Mouse (Mus musculus): ENCODE measurements around the gene Wdr63. TPM values are rescaled to one million over a fixed set of nuclear protein-coding genes. Genes with fewer than 3 reads are reported as not detected.
A peak's percentile ranks its signal among the peaks of the same experiment; 100 is the strongest.

Gene Wdr63
- polyA plus RNA-seq, 1 experiment from 2014 or later: not detected

- 0 out of 2 replicates have a peak, but pooled peaks cover 5% of the 10 kb centered on the region for H3K27me3 ChIP-seq (ENCODE audit: low read depth, poor library complexity, severe bottlenecking)
- peaks cover 15% of the 10 kb centered on the region for H3K4me1 ChIP-seq
- DNase-seq (ENCODE audit: low spot score): no peak
- no peaks in the 10 kb centered on the region for H3K36me3 ChIP-seq
- H3K4me3 ChIP-seq: no peak overlapping the region
- 68% methylated on average over 11 of the region's 11 CpGs for WGBS
- no peak overlapping the region for H3K27ac ChIP-seq
- H3K9me3 ChIP-seq (replicated peaks): no peaks in the 10 kb centered on the region
These were observed 63.0 kb downstream of the Wdr63 start for GRCm38 (mm10) chr3:146044977-146045376.

- no peak overlapping the region for H3K27ac ChIP-seq
- 92% methylated on average over 11 of the region's 11 CpGs for WGBS
- no peak for DNase-seq (ENCODE audit: low spot score)
These were observed 66.5 kb downstream of the Wdr63 start for GRCm38 (mm10) chr3:146041382-146041781.

DNA sequence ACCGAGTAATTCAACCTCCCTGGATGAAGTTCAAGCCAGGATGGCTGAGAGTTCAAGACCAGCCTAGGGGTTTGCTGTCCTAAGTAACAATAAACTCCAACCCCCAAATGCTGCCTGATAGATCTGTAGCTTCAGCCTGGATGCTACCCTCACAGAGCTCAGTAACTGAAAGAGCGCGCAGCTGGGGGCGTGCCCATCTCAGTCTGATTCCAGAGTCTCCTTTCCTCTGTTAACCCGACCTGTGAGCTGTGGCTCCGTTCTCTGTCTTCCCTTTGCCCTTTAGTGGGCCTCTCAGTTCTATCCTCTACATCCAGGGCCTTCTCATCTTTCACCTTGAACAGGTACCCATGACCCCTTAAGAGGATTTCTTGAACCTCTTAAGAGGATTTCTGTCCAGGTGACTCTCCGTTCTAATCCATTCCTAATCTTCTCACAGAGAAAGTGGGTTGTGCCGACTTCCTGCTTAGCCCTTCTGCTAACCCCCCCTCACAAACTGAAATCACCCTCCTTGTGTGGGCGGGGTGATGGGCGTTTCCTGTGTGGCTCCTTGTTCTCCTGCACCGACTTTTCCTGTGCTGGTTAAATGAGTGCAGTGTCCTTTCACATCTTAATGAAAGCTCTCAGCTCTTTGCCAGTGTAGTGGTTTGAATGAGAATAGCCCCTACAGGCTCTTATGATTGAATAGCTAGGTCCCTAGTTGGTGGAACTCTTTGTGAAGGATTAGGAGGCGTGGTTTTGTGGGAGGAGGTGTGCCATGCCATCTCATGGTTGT lies 68.6 kb downstream of the Wdr63 start:
- WGBS: 79% methylated on average over 12 of the region's 12 CpGs
- Histone ChIP-seq H3K36me3 (no peaks in the 10 kb centered on the region), H3K9me3 (replicated peaks) (no peaks in the 10 kb centered on the region), H3K27me3 (ENCODE audit: low read depth, poor library complexity, severe bottlenecking) (0 out of 2 replicates have a peak, but pooled peaks cover 8% of the 10 kb centered on the region), H3K4me3 (no peak overlapping the region), H3K4me1 (peaks cover 5% of the 10 kb centered on the region), H3K27ac (no peak overlapping the region)
- no peak for DNase-seq (ENCODE audit: low spot score)

More at GRCm38 (mm10) chr3:146041382-146041781, 66.5 kb downstream of the Wdr63 start:
- H3K4me1 ChIP-seq: peaks cover 11% of the 10 kb centered on the region
- 0 out of 2 replicates have a peak, but pooled peaks cover 8% of the 10 kb centered on the region for H3K27me3 ChIP-seq (ENCODE audit: low read depth, poor library complexity, severe bottlenecking)
- H3K36me3 ChIP-seq: no peaks in the 10 kb centered on the region
- no peak overlapping the region for H3K4me3 ChIP-seq
- H3K9me3 ChIP-seq (replicated peaks): no peaks in the 10 kb centered on the region

GRCm38 (mm10) chr3:146037906-146038305 lies 70.0 kb downstream of the Wdr63 start:
- H3K4me3 ChIP-seq: no peak overlapping the region
- DNase-seq (ENCODE audit: low spot score): no peak
- peaks cover 5% of the 10 kb centered on the region for H3K4me1 ChIP-seq
- H3K27ac ChIP-seq: 0 out of 2 replicates have a peak overlapping the region, but pooled peaks have one; percentile 8
- H3K9me3 ChIP-seq (replicated peaks): no peaks in the 10 kb centered on the region
- 68% methylated on average over 15 of the region's 15 CpGs for WGBS
- H3K36me3 ChIP-seq: no peaks in the 10 kb centered on the region
- H3K27me3 ChIP-seq (ENCODE audit: low read depth, poor library complexity, severe bottlenecking): 0 out of 2 replicates have a peak, but pooled peaks cover 8% of the 10 kb centered on the region

- peaks cover 11% of the 10 kb centered on the region for H3K4me1 ChIP-seq
- no peak overlapping the region for H3K4me3 ChIP-seq
- 84% methylated on average over 5 of the region's 5 CpGs for WGBS
These were observed 75.0 kb downstream of the Wdr63 start for GRCm38 (mm10) chr3:146032976-146033375.

DNA sequence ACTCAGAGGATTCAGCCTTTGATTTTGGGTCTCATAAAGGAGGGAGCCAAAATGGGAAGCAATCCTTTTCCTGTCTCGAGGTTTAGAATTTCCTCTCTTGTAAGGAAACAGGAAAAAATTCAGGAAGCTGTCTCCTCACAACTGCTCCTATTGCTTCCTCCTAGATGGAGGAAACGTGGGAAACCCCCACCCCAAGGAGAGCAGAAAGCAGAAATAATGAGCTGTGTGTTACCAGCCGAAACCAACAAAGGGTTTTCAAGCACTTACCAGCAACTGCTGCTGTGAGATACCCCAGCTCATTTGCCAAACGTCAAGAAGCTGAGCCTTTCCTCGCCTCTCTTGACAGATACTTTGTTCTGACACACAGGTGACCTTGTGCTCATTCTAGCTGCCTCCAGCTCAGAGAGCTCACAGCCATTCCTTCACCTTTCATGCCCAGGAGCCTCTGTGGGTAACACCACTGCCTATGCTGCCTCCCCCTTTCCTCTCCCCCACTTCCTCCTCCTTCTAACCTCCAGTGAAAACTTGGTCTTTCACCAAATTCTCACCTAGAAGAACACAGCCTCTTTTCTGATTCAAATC lies 77.6 kb downstream of the Wdr63 start:
- Histone ChIP-seq H3K27ac (0 out of 2 replicates have a peak overlapping the region, but pooled peaks have one; percentile 26), H3K36me3 (no peaks in the 10 kb centered on the region), H3K4me3 (no peak overlapping the region), H3K4me1 (peaks cover 20% of the 10 kb centered on the region), H3K27me3 (ENCODE audit: low read depth, poor library complexity, severe bottlenecking) (no peaks in the 10 kb centered on the region), H3K9me3 (replicated peaks) (no peaks in the 10 kb centered on the region)
- WGBS: 30% methylated on average over 5 of the region's 5 CpGs
- DNase-seq (ENCODE audit: low spot score): no peak

More at GRCm38 (mm10) chr3:146032976-146033375, 75.0 kb downstream of the Wdr63 start:
- Histone ChIP-seq H3K27me3 (ENCODE audit: low read depth, poor library complexity, severe bottlenecking) (0 out of 2 replicates have a peak, but pooled peaks cover 1% of the 10 kb centered on the region), H3K9me3 (replicated peaks) (no peaks in the 10 kb centered on the region), H3K27ac (no peak overlapping the region), H3K36me3 (no peaks in the 10 kb centered on the region)
- no peak for DNase-seq (ENCODE audit: low spot score)

DNA sequence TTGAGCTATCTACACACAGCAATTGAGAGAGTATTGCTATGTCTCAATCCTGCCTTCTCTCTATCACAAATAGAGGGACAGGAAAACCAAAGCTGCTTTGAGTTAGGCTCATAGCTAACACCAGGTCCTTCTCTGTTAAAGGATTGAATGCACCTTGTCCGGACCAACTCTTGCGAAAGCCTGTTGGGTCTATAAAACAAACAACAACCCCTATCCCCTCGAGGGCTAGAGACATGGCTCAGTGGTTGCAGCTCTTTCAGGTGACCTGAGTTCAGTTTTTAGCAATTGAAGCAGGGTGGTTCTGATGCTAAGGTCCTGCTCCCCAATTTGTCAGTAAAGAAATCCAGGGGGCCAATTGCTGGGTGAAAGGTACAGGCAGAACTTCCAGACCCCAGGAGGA lies 78.7 kb downstream of the Wdr63 start:
- peaks cover 20% of the 10 kb centered on the region for H3K4me1 ChIP-seq
- WGBS: 90% methylated on average over 3 of the region's 3 CpGs
- no peaks in the 10 kb centered on the region for H3K9me3 ChIP-seq (replicated peaks)
- DNase-seq (ENCODE audit: low spot score): no peak
- no peak overlapping the region for H3K4me3 ChIP-seq
- H3K27me3 ChIP-seq (ENCODE audit: low read depth, poor library complexity, severe bottlenecking): no peaks in the 10 kb centered on the region
- no peaks in the 10 kb centered on the region; the same call in 1 of the 2 replicates for H3K36me3 ChIP-seq
- no peak overlapping the region for H3K27ac ChIP-seq

DNA sequence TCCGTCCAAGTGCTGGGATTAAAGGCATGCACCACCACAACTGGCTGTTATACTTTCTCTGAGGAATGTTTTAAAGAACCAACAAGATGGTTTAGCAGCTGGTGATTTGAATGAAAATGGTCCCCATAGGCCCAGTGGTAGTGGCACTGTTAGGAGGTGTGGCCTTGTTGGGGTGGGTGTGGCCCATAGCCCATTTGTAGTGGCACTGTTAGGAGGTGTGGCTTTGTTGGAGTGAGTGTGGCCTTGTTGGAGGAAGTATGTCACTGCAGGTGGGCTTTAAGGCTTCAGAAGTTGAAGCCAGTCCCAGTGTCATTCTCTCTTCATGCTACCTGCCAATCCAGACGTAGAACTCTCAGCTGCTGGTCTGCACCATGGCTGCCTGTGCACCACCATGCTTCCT lies 79.5 kb downstream of the Wdr63 start:
- Histone ChIP-seq H3K4me1 (peaks cover 20% of the 10 kb centered on the region), H3K4me3 (no peak overlapping the region), H3K9me3 (replicated peaks) (no peaks in the 10 kb centered on the region), H3K27me3 (ENCODE audit: low read depth, poor library complexity, severe bottlenecking) (no peaks in the 10 kb centered on the region), H3K36me3 (no peaks in the 10 kb centered on the region; the same call in 1 of the 2 replicates), H3K27ac (no peak overlapping the region)
- no peak for DNase-seq (ENCODE audit: low spot score)
- 95% methylated on average over 2 of the region's 2 CpGs for WGBS

DNA sequence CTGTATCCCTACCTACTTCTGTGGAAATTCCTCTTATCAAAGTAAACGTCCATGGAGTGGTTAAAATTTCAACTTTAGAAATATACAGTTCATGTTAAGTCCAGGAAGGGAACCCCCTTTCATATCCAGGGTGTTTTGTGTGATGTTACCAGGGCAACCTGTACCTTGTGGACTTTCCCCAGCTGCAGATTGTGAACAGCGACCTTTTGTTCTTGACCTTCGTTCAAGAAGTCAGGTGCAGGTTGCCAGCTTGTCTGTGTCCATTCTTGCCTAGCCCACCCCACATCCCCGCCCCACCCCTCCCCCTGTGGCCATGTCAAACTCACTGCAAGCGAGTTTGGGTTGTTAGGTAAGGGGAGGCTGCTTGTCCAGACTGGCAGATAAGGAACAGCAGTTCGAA lies 80.8 kb downstream of the Wdr63 start:
- Histone ChIP-seq H3K9me3 (replicated peaks) (no peaks in the 10 kb centered on the region), H3K4me3 (no peak overlapping the region), H3K27ac (peak overlapping the region; percentile 42), H3K4me1 (peaks cover 20% of the 10 kb centered on the region), H3K27me3 (ENCODE audit: low read depth, poor library complexity, severe bottlenecking) (no peaks in the 10 kb centered on the region), H3K36me3 (peaks cover 5% of the 10 kb centered on the region)
- WGBS: 63% methylated on average over 6 of the region's 6 CpGs
- no peak for DNase-seq (ENCODE audit: low spot score)

DNA sequence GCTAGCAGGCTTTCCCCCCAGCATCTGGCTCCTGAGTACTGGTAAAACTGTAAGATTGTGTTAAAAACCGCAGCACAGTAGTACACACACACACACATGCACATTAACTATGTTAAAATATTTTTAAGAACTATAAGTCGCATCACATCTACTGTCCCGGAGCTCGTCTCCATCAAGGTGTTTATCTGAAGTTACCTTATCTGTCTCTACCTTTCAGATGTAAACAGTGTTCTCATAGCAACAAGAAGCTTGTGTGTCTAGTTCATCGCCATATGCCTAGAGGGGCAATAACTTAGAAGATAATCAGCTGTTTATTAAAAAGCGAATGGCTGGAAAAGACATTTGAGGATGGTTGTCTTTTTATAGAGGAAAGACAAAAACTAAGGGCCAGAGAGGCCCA lies 82.4 kb downstream of the Wdr63 start:
- Histone ChIP-seq H3K4me3 (no peak overlapping the region), H3K27ac (no peak overlapping the region), H3K27me3 (ENCODE audit: low read depth, poor library complexity, severe bottlenecking) (no peaks in the 10 kb centered on the region), H3K4me1 (peaks cover 19% of the 10 kb centered on the region), H3K36me3 (peaks cover 6% of the 10 kb centered on the region), H3K9me3 (replicated peaks) (no peaks in the 10 kb centered on the region)
- DNase-seq (ENCODE audit: low spot score): no peak
- 97% methylated on average over 6 of the region's 6 CpGs for WGBS

GRCm38 (mm10) chr3:146024746-146025145 lies 83.2 kb downstream of the Wdr63 start:
- H3K4me1 ChIP-seq: peaks cover 11% of the 10 kb centered on the region
- WGBS: 89% methylated on average over 7 of the region's 7 CpGs

DNA sequence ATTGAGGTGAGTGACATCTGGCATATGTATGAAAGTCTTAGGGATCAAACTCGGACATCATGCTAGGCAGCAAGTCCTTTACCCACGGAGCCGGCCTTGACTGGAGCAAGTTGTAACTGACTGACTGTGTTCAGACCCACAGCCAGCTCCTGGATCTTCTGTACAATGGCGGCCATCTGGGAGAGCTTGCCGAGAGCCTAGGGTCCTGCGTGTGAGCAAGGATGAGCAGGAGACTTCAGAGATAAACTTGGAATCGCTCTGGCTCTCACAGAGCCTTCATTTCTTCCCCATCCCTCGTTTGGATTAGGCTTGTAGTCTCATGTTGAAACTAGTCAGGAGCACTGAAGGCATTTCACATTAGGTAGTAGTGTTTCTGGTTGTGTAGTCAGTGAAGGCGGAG lies 85.7 kb downstream of the Wdr63 start:
- Histone ChIP-seq H3K27ac (no peak overlapping the region), H3K4me3 (no peak overlapping the region), H3K4me1 (peaks cover 4% of the 10 kb centered on the region), H3K9me3 (replicated peaks) (no peaks in the 10 kb centered on the region), H3K36me3 (peaks cover 17% of the 10 kb centered on the region), H3K27me3 (ENCODE audit: low read depth, poor library complexity, severe bottlenecking) (no peaks in the 10 kb centered on the region)
- no peak for DNase-seq (ENCODE audit: low spot score)
- WGBS: 94% methylated on average over 9 of the region's 9 CpGs

More at GRCm38 (mm10) chr3:146024746-146025145, 83.2 kb downstream of the Wdr63 start:
- Histone ChIP-seq H3K27ac (no peak overlapping the region), H3K9me3 (replicated peaks) (no peaks in the 10 kb centered on the region), H3K4me3 (no peak overlapping the region), H3K27me3 (ENCODE audit: low read depth, poor library complexity, severe bottlenecking) (no peaks in the 10 kb centered on the region), H3K36me3 (peaks cover 8% of the 10 kb centered on the region)
- DNase-seq (ENCODE audit: low spot score): no peak

DNA sequence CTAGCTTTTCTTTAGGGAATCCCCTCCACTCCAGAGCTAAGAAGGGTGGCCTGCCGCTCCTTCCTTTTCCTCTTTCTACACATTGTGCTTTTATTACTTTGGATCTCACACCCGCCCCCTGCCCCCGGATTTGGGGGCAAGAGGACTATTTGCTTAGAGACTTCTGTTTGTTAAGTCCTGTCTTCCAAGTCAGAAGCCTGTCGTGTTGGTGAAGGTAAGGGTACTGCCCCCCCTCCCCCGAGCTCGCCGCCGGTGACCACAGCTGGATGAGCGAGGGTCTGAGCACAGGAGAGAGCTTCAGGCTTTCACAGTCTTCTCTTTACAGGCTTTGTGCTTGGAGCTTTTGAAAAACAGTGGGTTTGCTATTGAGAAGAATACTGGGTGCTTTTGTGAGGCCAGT lies 90.4 kb downstream of the Wdr63 start:
- Histone ChIP-seq H3K4me1 (no peaks in the 10 kb centered on the region), H3K27me3 (ENCODE audit: low read depth, poor library complexity, severe bottlenecking) (no peaks in the 10 kb centered on the region), H3K9me3 (replicated peaks) (no peaks in the 10 kb centered on the region), H3K36me3 (peaks cover 49% of the 10 kb centered on the region), H3K4me3 (no peak overlapping the region), H3K27ac (no peak overlapping the region)
- WGBS: 82% methylated on average over 9 of the region's 9 CpGs
- no peak for DNase-seq (ENCODE audit: low spot score)

Measured in limb, embryonic 10.5 days (tissue).